Mouse (Mus musculus) heart, postnatal 10 days (tissue): ENCODE results near the gene Cryl1. TPM values are rescaled to one million over a fixed set of nuclear protein-coding genes. Genes with fewer than 3 reads are reported as not detected.
A peak's percentile ranks its signal among the peaks of the same experiment; 100 is the strongest.

Experiments
- DNase-seq, 2 experiments: peaks; one replicate each; pipeline ENCODE4 v3.0.0; 2021
- intact Hi-C: fragments of 180-260 bp; cut with DNase I; formaldehyde crosslinking; loops from one replicate; pipeline ENCODE4 v1.15.1; 2025
- total RNA-seq, 2 experiments: library from RNA; stranded (reverse); gene quantifications; 2 replicates each; pipeline ENCODE4 v1.2.3; 2021

Gene Cryl1
- total RNA-seq, 2 experiments from 2014 or later: 8.3 to 10.1 TPM

- DNase-seq: no peak
- intact Hi-C loops: loop anchor here (10.0 kb wide), 1 partner anchor 1739 kb away; no protein-coding TSS in a partner anchor
Observed at GRCm38 (mm10) chr14:57376016-57376415, 22.3 kb downstream of the Cryl1 start.

- no peak for DNase-seq
- intact Hi-C loops: loop anchor here (10.0 kb wide), 1 partner anchor 1740 kb away; no protein-coding TSS in a partner anchor
Observed at GRCm38 (mm10) chr14:57375205-57375604, 23.1 kb downstream of the Cryl1 start.

GRCm38 (mm10) chr14:57372348-57373102, 25.8 kb downstream of the Cryl1 start:
- DNase-seq: peak; percentile 83 to 90
- intact Hi-C loops: loop anchor here (1.0 to 10.0 kb wide), 5 partner anchors 35 to 1742 kb away; no protein-coding TSS in a partner anchor

GRCm38 (mm10) chr14:57367327-57367726, 31.0 kb downstream of the Cryl1 start:
- intact Hi-C loops: no loop called here
- no peak for DNase-seq

- DNase-seq: no peak
- intact Hi-C loops: no loop called here
Observed at GRCm38 (mm10) chr14:57366724-57367123, 31.6 kb downstream of the Cryl1 start.

- intact Hi-C loops: no loop called here
- DNase-seq: no peak
Observed at GRCm38 (mm10) chr14:57365341-57365740, 33.0 kb downstream of the Cryl1 start.

- DNase-seq: no peak
- intact Hi-C loops: no loop called here
Observed at GRCm38 (mm10) chr14:57363833-57364232, 34.5 kb downstream of the Cryl1 start.

GRCm38 (mm10) chr14:57362726-57363660, 35.3 kb downstream of the Cryl1 start:
- DNase-seq: peak; percentile 77 to 87
- intact Hi-C loops: loop anchor here (1.0 kb wide), 1 partner anchor 254 kb away; no protein-coding TSS in a partner anchor

GRCm38 (mm10) chr14:57357030-57357429, 41.3 kb downstream of the Cryl1 start:
- DNase-seq: no peak
- intact Hi-C loops: no loop called here

GRCm38 (mm10) chr14:57351521-57352235, 46.7 kb downstream of the Cryl1 start:
- intact Hi-C loops: no loop called here
- DNase-seq: no peak

GRCm38 (mm10) chr14:57349955-57350354, 48.4 kb downstream of the Cryl1 start:
- DNase-seq: no peak
- intact Hi-C loops: no loop called here

GRCm38 (mm10) chr14:57348155-57348554, 50.2 kb downstream of the Cryl1 start:
- no peak for DNase-seq
- intact Hi-C loops: no loop called here

GRCm38 (mm10) chr14:57346135-57346534, 52.2 kb downstream of the Cryl1 start:
- intact Hi-C loops: no loop called here
- no peak for DNase-seq

GRCm38 (mm10) chr14:57344781-57345492, 53.4 kb downstream of the Cryl1 start:
- intact Hi-C loops: no loop called here
- peak; percentile 24 to 46 for DNase-seq

GRCm38 (mm10) chr14:57343057-57343750, 55.1 kb downstream of the Cryl1 start:
- intact Hi-C loops: no loop called here
- peak in 1 of 2 experiments; percentile 20 for DNase-seq

- intact Hi-C loops: no loop called here
- no peak for DNase-seq
Observed at GRCm38 (mm10) chr14:57342316-57343055, 55.8 kb downstream of the Cryl1 start.

- intact Hi-C loops: no loop called here
- DNase-seq: no peak
Observed at GRCm38 (mm10) chr14:57338666-57339065, 59.7 kb downstream of the Cryl1 start.

GRCm38 (mm10) chr14:57334833-57335232, 63.5 kb downstream of the Cryl1 start:
- intact Hi-C loops: no loop called here
- DNase-seq: no peak

- DNase-seq: no peak
- intact Hi-C loops: no loop called here
Observed at GRCm38 (mm10) chr14:57332503-57332902, 65.8 kb downstream of the Cryl1 start.
